Mouse (Mus musculus) spleen, postnatal 10 days (tissue): ENCODE measurements around the gene Zfp281.

Source experiments
- DNase-seq, 2 experiments: peaks; one replicate each; pipeline ENCODE4 v3.0.0; 2021 to 2022; ENCODE audit warnings: low spot score in 2 of 2

Zfp281 gene

GRCm38 (mm10) chr1:136624146-136625018, at the start of gene Zfp281:
Gene Zfp281 (plus strand): TSS chr1:136624901.
- DNase-seq: peak; percentile 82 to 93

- DNase-seq: no peak
Observed at GRCm38 (mm10) chr1:136577890-136578663, 46.6 kb upstream of the Zfp281 start.

GRCm38 (mm10) chr1:136579360-136579759, 45.3 kb upstream of the Zfp281 start:
- DNase-seq: no peak

GRCm38 (mm10) chr1:136580266-136580665, 44.4 kb upstream of the Zfp281 start:
- no peak for DNase-seq

GRCm38 (mm10) chr1:136581841-136582240, 42.9 kb upstream of the Zfp281 start:
- no peak for DNase-seq

GRCm38 (mm10) chr1:136587761-136588405, 36.8 kb upstream of the Zfp281 start:
- DNase-seq: no peak

- DNase-seq: no peak
Observed at GRCm38 (mm10) chr1:136588908-136589307, 35.8 kb upstream of the Zfp281 start.

- DNase-seq: no peak
Observed at GRCm38 (mm10) chr1:136592741-136593140, 32.0 kb upstream of the Zfp281 start.

- no peak for DNase-seq
Observed at GRCm38 (mm10) chr1:136594235-136594850, 30.4 kb upstream of the Zfp281 start.

- no peak for DNase-seq
Observed at GRCm38 (mm10) chr1:136596821-136597220, 27.9 kb upstream of the Zfp281 start.

- no peak for DNase-seq
Observed at GRCm38 (mm10) chr1:136598286-136598685, 26.4 kb upstream of the Zfp281 start.

- DNase-seq: no peak
Observed at GRCm38 (mm10) chr1:136600067-136600466, 24.6 kb upstream of the Zfp281 start.

GRCm38 (mm10) chr1:136600647-136601345, 23.9 kb upstream of the Zfp281 start:
- DNase-seq: no peak

GRCm38 (mm10) chr1:136601346-136601888, 23.3 kb upstream of the Zfp281 start:
- DNase-seq: no peak

GRCm38 (mm10) chr1:136602303-136602702, 22.4 kb upstream of the Zfp281 start:
- DNase-seq: no peak

- DNase-seq: no peak
Observed at GRCm38 (mm10) chr1:136604190-136604589, 20.5 kb upstream of the Zfp281 start.

GRCm38 (mm10) chr1:136605790-136606189, 18.9 kb upstream of the Zfp281 start:
- DNase-seq: no peak

- DNase-seq: no peak
Observed at GRCm38 (mm10) chr1:136606278-136606677, 18.4 kb upstream of the Zfp281 start.

- DNase-seq: no peak
Observed at GRCm38 (mm10) chr1:136608339-136609261, 16.1 kb upstream of the Zfp281 start.

GRCm38 (mm10) chr1:136611803-136612202, 12.9 kb upstream of the Zfp281 start:
- DNase-seq: no peak
